Mouse (Mus musculus) lung, adult 2 months (tissue): ENCODE data around the gene Olfr811.

Experiments used
- CTCF ChIP-seq: fragments of 200-500 bp; IDR thresholded peaks from 2 replicates; pipeline ENCODE4 v1.5.1; 2011; ENCODE audit warnings: mild to moderate bottlenecking, low read length, control low read depth; ENCODE audit not compliant: insufficient read depth
- POLR2A ChIP-seq: fragments of 200-500 bp; IDR thresholded peaks from 2 replicates; pipeline ENCODE4 v1.6.1; 2011; ENCODE audit warnings: low read depth, mild to moderate bottlenecking, control low read depth, low read length, borderline replicate concordance; ENCODE audit errors: extremely low read depth

DNA sequence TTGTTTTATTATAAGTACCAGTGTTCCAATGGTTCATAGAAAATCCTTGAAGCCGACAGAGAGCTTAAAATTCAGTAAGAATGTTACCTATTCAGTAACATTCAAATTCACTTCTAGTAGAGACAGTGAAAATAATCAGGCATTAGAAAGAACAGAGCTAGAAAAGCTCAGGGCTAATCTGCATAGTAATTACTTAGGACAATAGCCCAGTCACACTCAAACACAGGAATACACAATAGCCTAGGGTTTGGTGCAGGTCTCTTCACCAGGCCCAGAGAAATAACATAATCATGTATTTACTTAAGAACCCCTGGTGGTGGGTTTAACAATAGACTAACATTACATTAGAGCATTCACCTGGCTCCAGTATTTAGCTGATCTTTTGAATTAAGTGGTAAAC is 43.1 kb upstream of the Olfr811 start:
- TF ChIP-seq CTCF, result no peak
- no peak for TF ChIP-seq POLR2A
